Mouse (Mus musculus): ENCODE data around the gene Parvb.

Parvb gene

GRCm38 (mm10) chr15:84231721-84232561 lies at the start of gene Parvb:
Parvb (plus strand) TSS chr15:84232043.
- no peak for DNase-seq (ENCODE audit: low read depth, low spot score)

- DNase-seq (ENCODE audit: low read depth, low spot score) = no peak
Measured at GRCm38 (mm10) chr15:84183967-84184366, 47.9 kb upstream of the Parvb start.

DNA sequence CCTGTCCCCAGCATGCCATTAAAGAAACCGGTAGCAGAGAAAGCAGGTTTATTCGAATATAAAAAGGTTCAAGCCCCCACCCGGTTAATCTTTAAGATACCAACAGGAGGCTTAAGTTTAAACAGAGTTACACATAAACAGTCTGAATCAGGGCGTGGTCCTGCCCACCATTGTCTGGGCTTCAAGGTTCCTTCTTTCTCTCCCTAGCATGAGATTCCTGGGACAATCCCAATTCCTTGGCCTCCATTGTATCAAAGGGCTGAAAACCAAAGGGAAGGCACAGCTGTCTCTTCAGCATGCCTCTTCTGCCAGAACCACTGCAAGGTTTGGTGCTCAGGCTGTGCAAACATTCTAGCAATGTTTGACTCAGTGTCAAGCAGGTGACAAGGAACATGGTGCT lies 45.6 kb upstream of the Parvb start:
- DNase-seq (ENCODE audit: low read depth, low spot score) = no peak

DNA sequence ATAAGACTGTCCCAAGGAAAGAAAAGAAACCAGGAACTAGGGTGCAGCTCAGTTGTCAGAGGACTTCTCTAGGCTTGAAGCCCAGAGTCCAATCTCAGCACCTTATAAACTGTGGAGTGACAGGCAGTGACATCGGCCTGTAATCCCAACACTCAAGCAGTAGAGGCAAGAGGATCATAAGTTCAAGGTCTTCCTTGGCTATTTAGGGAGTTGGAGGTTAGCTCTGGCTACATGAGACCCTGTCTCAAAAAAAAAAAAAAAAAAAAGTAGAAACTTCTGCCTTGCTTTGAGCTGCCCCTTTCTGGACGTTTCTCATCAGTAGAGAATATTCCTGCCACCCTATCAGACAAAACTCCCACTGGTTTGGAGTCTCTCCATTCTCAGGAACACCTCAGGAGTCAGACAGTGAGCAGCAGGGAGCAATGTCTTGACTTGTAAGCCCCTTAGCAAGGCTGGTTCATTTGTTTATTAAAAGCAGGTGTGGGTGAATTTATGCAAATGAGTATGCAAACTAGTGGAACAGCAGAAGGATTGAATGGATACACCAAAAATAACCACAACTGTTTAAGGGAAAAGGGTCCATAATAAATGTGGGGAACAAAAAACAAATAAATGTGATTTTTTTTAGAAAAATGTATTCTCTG lies 42.8 kb upstream of the Parvb start:
- no peak for DNase-seq (ENCODE audit: low read depth, low spot score)

DNA sequence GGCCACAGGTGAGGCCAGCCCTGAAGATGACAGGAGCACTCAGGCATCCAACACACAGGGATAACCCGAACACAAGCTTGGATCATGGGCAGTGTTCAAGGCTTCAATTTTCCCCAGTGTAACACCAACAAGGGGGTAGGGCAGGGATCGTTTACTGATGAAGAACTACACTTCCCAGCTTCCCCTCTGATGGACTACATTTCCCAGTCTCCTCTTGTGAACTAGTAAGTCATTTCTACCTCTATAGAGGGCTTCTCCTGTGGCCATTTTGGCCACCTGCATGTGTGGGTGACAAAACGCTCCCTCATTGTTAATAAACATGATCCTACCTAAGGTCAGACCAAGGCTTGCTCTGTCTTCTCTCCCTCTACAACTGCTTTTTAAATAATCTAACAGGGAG lies 42.0 kb upstream of the Parvb start:
- no peak for DNase-seq (ENCODE audit: low read depth, low spot score)

GRCm38 (mm10) chr15:84191724-84192057 lies 40.2 kb upstream of the Parvb start:
- DNase-seq (ENCODE audit: low read depth, low spot score) = no peak

DNA sequence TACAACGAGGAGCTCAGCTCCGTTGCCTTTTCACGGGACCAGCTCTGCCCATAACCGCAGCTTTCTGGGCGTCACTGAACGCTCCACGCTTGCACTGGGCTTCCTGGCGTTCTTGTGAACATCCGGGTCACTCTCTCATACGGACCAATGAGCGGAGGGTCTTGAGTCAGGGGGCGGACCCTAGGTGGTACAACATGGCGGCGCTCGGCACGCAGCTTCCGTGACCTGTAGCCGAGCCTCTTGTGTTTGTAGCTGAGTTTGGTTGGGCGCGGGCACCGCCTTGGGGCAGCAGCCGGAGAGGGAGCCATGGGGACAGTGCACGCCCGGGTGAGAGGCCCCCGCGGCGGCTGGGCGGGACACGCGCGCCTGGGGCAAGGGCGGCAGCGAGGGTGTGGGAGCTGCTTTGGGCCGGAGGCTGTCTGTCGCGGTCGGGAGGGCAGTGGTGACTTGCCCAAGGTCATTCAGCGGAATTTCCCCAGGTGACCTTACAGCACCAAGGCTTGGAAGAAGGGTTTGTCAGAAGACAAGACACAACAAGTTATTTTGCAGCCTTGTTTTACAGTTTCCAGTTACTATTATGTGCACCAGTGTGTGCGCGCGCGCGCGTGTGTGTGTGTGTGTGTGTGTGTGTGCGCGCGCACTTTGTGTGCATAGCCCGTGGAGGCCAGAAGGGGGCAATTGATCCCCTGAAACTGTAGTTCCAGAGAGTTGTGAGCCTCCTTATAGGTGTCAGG lies 39.6 kb upstream of the Parvb start, which contains the start of gene Samm50:
TSS of gene Samm50 (plus strand) at position 184 of the 734 bp plus-strand sequence.
- peak; percentile 95 for DNase-seq (ENCODE audit: low read depth, low spot score)

DNA sequence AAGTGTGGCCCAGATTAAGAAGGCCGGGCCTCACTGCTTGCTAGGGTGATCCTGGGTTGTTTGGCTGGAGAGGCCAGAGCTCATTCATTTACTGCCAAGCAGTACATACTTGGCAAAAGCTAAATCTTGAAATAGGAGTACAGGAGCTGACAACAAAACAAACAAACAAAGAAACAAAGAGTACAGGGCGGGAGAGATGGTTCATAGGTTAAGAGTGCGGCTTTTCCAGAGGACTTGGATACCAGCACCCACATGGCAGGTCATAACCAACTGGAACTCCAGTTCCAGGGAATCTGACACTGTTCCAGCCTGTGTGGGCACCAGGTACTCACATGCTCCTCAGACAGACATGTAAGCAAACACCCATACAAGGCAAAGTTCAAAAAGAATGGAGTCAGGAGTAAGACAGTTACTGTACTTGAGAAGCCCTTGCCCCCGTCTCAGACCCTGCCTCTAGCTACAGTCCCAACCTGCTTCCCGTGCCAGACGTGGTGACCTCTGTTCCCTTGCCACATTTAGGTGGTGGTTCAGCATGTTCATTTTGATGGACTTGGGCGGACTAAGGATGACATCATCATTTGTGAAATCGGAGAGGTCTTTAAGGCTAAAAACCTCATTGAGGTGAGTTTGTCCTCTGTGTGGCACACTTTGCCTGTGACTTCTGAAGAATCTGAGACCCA lies 35.2 kb upstream of the Parvb start:
- no peak for DNase-seq (ENCODE audit: low read depth, low spot score)

GRCm38 (mm10) chr15:84207327-84207726 lies 24.5 kb upstream of the Parvb start:
- no peak for DNase-seq (ENCODE audit: low read depth, low spot score)

DNA sequence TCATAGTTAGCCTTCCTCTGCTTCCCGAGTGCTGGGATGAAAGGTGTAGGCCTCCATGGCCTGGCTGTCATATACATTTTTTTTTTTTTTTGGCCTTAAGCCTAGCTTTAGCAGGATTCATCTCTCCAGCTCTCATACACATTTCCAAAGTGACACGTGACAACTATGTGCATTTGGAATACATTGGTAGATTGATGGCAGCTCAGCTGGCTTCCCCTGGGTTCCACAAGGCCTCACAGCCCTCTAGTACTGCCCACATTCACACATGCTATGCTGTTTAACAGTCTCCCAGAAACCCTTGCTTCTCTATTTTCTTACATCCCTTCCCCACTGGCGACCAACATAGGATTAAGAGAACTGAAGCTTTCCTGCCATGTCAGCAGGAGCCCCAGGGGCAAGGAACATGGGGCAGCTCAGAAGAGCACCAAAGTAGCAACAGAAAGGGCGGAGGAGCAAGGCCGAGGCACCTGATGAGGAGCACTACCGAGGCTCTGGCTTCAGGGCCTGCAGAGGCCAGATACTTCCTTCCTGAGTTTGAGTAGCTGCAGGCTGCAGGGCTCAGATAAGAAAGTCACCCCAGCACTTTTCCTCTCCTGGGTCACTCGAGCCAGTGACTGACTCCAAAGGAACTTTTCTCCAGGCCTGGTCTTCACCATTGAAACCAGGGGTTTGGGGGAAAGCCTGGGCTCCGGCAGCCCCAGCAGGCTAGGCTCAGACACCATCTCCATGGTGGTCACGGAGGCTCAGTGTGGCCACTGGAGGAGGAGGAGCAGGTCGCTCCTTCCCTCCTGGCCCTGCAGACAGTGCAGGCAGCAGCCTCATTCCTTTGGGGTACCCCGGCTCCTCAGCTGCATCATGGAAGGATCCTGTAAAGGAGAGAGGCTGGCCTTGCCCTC lies 22.1 kb upstream of the Parvb start:
- DNase-seq (ENCODE audit: low read depth, low spot score) = no peak

DNA sequence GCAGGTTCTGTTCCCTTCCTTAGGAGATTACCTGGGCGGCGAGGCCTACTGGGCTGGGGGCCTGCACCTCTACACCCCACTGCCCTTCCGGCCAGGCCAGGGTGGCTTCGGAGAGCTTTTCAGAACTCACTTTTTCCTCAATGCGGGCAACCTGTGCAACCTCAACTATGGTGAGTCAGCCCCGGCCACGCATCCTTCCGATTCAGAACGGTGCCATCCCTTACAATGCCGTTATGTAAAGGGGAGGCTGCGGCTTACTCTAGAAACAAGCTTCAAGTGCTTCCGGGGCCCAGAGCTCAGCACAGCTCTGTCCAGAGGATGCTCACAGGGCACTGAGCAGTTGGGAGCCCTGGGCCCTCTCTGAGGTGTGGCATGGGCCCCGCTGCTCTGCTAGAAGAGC lies 21.4 kb upstream of the Parvb start:
- no peak for DNase-seq (ENCODE audit: low read depth, low spot score)

GRCm38 (mm10) chr15:84210941-84211340 lies 20.9 kb upstream of the Parvb start:
- no peak for DNase-seq (ENCODE audit: low read depth, low spot score)

- no peak for DNase-seq (ENCODE audit: low read depth, low spot score)
Measured at GRCm38 (mm10) chr15:84211564-84211963, 20.3 kb upstream of the Parvb start.

- peak; percentile 95 for DNase-seq (ENCODE audit: low read depth, low spot score)
Measured at GRCm38 (mm10) chr15:84212031-84212755, 19.6 kb upstream of the Parvb start.

GRCm38 (mm10) chr15:84212756-84213105 lies 19.1 kb upstream of the Parvb start:
- DNase-seq (ENCODE audit: low read depth, low spot score) = no peak

GRCm38 (mm10) chr15:84213162-84213739 lies 18.6 kb upstream of the Parvb start:
- DNase-seq (ENCODE audit: low read depth, low spot score) = no peak

- no peak for DNase-seq (ENCODE audit: low read depth, low spot score)
Measured at GRCm38 (mm10) chr15:84214476-84214875, 17.4 kb upstream of the Parvb start.

GRCm38 (mm10) chr15:84215273-84215672 lies 16.6 kb upstream of the Parvb start:
- no peak for DNase-seq (ENCODE audit: low read depth, low spot score)

GRCm38 (mm10) chr15:84216026-84216425 lies 15.8 kb upstream of the Parvb start:
- no peak for DNase-seq (ENCODE audit: low read depth, low spot score)
